Mouse (Mus musculus): ENCODE measurements around the gene Sult1e1. TPM values are rescaled to one million over a fixed set of nuclear protein-coding genes. Genes with fewer than 3 reads are reported as not detected.

Sult1e1 gene
- total RNA-seq, 2 experiments from 2014 or later, result not detected

Small RNAs within 50 kb of the gene (microRNA-seq; reads per million reads assigned to microRNA genes)
- gene Mir3969, result not detected

Other genes with a start within 250 kb of the Sult1e1 start
- gene Ugt2b38, start 167.4 kb downstream of the Sult1e1 start, total RNA-seq (2021), result not detected
- gene Ugt2a2, start 109.3 kb downstream of the Sult1e1 start, total RNA-seq (2021), result not detected
- not detected for gene Gm43638, start 104.8 kb downstream of the Sult1e1 start, total RNA-seq (2021)
- not detected for gene Ugt2a1, start 100.7 kb downstream of the Sult1e1 start, total RNA-seq (2021)
- gene Sult1b1, start 53.4 kb downstream of the Sult1e1 start, total RNA-seq (2021), result not detected
- under 1 TPM in 1 of 2 experiments, not detected in 1; 0.23 TPM for gene Sult1d1, start 22.6 kb downstream of the Sult1e1 start, total RNA-seq (2021)
- not detected for gene Csn1s1, start 74.6 kb upstream of the Sult1e1 start, total RNA-seq (2021)
- not detected for gene Csn2, start 108.0 kb upstream of the Sult1e1 start, total RNA-seq (2021)
- not detected for gene Csn1s2a, start 183.0 kb upstream of the Sult1e1 start, total RNA-seq (2021)
- gene Csn1s2b, start 216.5 kb upstream of the Sult1e1 start, total RNA-seq (2021), result not detected
- not detected for gene Prr27, start 234.1 kb upstream of the Sult1e1 start, total RNA-seq (2021)